Mouse (Mus musculus) mesoderm, embryonic 11.5 days (tissue): ENCODE data around the gene Amd2.

Experiments used
- DNase-seq: peaks from one replicate; pipeline ENCODE4 v3.0.0-alpha.2; 2012; ENCODE audit warnings: low read depth, low spot score

Amd2 gene

DNA sequence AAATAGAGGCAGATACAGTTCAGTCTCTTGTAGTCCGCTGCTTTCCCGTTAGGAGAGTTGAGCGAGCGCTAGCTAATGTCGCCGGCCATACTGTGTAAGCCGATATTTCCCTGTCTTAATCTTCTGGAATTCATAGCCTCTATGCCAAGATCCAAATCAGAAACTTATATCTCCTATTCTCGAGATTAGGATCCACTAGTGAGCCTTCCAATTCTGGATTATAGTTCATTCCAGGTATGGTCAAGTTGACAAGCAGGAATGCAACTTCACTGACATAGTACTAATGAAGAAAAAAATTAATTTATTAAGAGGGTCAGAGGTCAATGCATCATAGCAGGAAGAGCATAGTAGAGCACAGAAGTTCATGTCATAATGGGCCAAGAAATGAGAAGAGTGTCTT, at the start of gene Amd2:
TSS of gene Amd2 (minus strand) at position 101 of the 400 bp plus-strand sequence.
- DNase-seq: no peak

- DNase-seq: no peak
These were observed 49.6 kb upstream of the Amd2 start for GRCm38 (mm10) chr10:35761280-35761679.

DNA sequence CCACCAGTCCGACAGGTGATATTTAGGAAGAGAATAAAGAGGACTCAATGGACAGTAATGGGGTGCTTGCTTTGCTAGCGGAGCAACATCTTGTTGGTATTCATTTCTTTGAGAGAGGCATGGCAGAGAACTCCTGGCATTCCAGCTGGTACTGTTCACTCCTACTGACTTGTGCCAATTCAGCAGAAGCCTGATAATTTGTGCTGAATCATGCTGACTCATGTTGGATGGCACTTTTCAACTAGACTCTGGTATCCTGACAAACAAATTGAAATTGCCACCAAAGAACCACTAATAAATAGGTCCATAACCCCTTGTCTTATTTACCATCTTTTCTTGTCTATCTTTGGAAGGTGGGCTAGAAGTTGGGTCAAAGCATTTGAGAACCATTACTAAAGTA, 25.9 kb upstream of the Amd2 start:
- DNase-seq: no peak

- no peak for DNase-seq
These were observed 2.6 kb upstream of the Amd2 start for GRCm38 (mm10) chr10:35714266-35714665.
